Mouse (Mus musculus): ENCODE data around the gene Vsnl1. TPM values are rescaled to one million over a fixed set of nuclear protein-coding genes. Genes with fewer than 3 reads are reported as not detected.

Gene Vsnl1
- total RNA-seq, 1 experiment from 2014 or later, result 26.5 TPM

DNA sequence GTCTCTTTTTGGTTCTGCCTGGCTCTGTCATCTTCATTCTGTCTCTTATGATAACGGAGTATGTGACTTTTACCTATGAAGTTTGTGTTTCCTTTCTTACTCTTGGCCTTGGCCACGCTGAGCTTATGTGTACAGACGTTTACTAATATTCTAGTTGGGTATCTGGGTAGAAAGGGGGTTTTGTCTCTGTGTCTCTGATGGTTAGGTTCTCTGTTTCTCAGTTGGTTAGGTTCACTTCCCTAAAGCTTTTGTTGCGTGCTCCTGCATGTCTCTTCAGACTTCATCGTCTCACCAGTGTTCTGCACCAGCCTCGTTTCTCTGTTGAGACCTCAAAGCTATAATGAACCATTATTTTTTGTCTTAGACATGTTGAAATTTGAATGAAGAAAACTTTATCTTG, 159.2 kb downstream of the Vsnl1 start:
- DNase-seq, result no peak

DNA sequence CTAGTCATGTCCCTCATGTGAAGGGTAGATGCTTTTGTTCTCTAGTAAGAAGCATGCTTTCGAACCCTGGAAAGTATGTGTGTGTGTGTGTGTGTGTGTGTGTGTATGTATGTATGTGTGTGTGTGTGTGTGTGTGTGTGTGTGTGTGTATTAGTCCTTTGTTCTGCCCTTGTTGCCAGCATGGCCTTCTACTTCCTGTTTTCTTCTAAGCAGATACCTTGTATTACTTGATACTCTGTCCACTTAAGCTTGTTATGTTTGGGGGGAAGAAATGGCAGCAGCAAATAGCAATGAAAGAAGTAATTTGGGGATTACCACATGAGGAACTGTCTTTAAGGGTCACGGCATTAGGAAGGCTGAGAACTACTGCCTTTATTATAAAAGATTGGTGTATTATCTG, 159.8 kb downstream of the Vsnl1 start:
- no peak for DNase-seq

Small RNA genes lying within 50 kb of the gene (microRNA-seq; reads per million reads assigned to microRNA genes)
- 0 to 0.36 reads per million in 2 experiments for gene Mir7675

Other genes starting within 250 kb of the Vsnl1 start
- gene Msgn1, start 227.6 kb downstream of the Vsnl1 start, total RNA-seq (2021), result not detected in 2 replicates
- gene Gen1, start 170.8 kb downstream of the Vsnl1 start, total RNA-seq (2021), result 4.9 and 5.8 TPM in 2 replicates
- gene Smc6, start 170.7 kb downstream of the Vsnl1 start, total RNA-seq (2021), result 36.7 and 44.5 TPM in 2 replicates
- 0.43 TPM in 1 of 2 replicates, not detected in the other for gene Rad51ap2, start 19.5 kb upstream of the Vsnl1 start, total RNA-seq (2021)

Measured in adrenal gland, postnatal 25 days (tissue).